Mouse (Mus musculus) liver, adult 2 months (tissue): ENCODE measurements around the gene Zbtb4.

ENCODE experiments used
- CTCF ChIP-seq: fragments of 200-500 bp; IDR thresholded peaks from 2 replicates; pipeline ENCODE4 v1.5.1; 2011; ENCODE audit warnings: low read depth, low read length, control low read depth
- POLR2A ChIP-seq: fragments of 200-500 bp; IDR thresholded peaks from 2 replicates; pipeline ENCODE4 v1.6.1; 2011; ENCODE audit warnings: low read length, control low read depth; ENCODE audit not compliant: insufficient read depth; ENCODE audit errors: extremely low read depth

DNA sequence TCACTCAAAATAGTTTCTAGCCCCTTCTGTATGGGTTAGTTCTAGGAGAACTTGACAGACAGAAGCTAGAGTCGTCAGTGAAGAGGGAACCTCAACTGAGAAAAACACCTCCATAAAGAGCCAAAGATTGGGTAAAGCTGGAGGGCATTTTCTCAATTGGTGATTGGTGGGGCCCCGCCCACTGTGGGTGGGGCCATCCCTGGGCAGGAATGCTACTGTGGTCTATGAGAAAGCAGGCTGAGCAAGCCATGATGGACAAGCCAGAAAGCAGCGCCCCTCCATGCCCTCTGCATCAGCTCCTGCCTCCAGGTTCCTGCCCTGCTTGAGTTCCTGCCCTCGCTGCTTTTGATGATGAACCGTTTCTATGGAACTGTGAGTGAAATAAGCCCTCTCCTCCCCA is 39.8 kb upstream of the Zbtb4 start:
- TF ChIP-seq CTCF (no peak), POLR2A (no peak)
